Mouse (Mus musculus) cerebellum, adult (tissue): Measurements from ENCODE around the gene Asxl1.

Experiments used
- ATAC-seq: cut with Nextera tagmentation; 2 replicates; pipeline ENCODE4 v1.9.2; 2017; ENCODE audit warnings: mild to moderate bottlenecking, moderate library complexity, mixed read lengths; ENCODE audit not compliant: insufficient number of reproducible peaks, low FRiP score, low TSS enrichment

The Asxl1 gene

GRCm38 (mm10) chr2:153345454-153346220 lies at the start of gene Asxl1:
Gene Asxl1 (plus strand): TSS chr2:153345829.
- ATAC-seq = peak; percentile 99

- ATAC-seq = peak; percentile 56; the same call in 1 of the 2 replicates
These were observed 47.9 kb upstream of the Asxl1 start for GRCm38 (mm10) chr2:153297771-153298170.

GRCm38 (mm10) chr2:153298460-153298859 lies 47.2 kb upstream of the Asxl1 start:
- ATAC-seq = no peak

GRCm38 (mm10) chr2:153298863-153299262 lies 46.8 kb upstream of the Asxl1 start:
- no peak for ATAC-seq

- ATAC-seq = no peak
These were observed 44.5 kb upstream of the Asxl1 start for GRCm38 (mm10) chr2:153301123-153301522.

GRCm38 (mm10) chr2:153305240-153305639 lies 40.4 kb upstream of the Asxl1 start:
- no peak for ATAC-seq

GRCm38 (mm10) chr2:153308586-153308985 lies 37.0 kb upstream of the Asxl1 start:
- ATAC-seq = no peak

- no peak for ATAC-seq
These were observed 36.5 kb upstream of the Asxl1 start for GRCm38 (mm10) chr2:153309106-153309505.

- ATAC-seq = no peak
These were observed 35.4 kb upstream of the Asxl1 start for GRCm38 (mm10) chr2:153310228-153310627.

- ATAC-seq = no peak
These were observed 32.7 kb upstream of the Asxl1 start for GRCm38 (mm10) chr2:153312884-153313283.

GRCm38 (mm10) chr2:153318408-153318807 lies 27.2 kb upstream of the Asxl1 start:
- no peak for ATAC-seq

- ATAC-seq = no peak
These were observed 26.5 kb upstream of the Asxl1 start for GRCm38 (mm10) chr2:153319036-153319643.

GRCm38 (mm10) chr2:153325706-153326376 lies 19.8 kb upstream of the Asxl1 start:
- ATAC-seq = no peak

- 0 out of 2 replicates have a peak, but pooled peaks have one; percentile 40 for ATAC-seq
These were observed 13.4 kb upstream of the Asxl1 start for GRCm38 (mm10) chr2:153332271-153332670.

GRCm38 (mm10) chr2:153332981-153333380 lies 12.6 kb upstream of the Asxl1 start:
- ATAC-seq = no peak

- ATAC-seq = no peak
These were observed 11.8 kb upstream of the Asxl1 start for GRCm38 (mm10) chr2:153333822-153334232.

- ATAC-seq = no peak
These were observed 11.3 kb upstream of the Asxl1 start for GRCm38 (mm10) chr2:153334281-153334680.

GRCm38 (mm10) chr2:153336117-153336516 lies 9.5 kb upstream of the Asxl1 start:
- ATAC-seq = no peak

- ATAC-seq = no peak
These were observed 7.0 kb upstream of the Asxl1 start for GRCm38 (mm10) chr2:153338361-153339350.

GRCm38 (mm10) chr2:153342166-153342565 lies 3.5 kb upstream of the Asxl1 start:
- ATAC-seq = no peak
